Mouse (Mus musculus) liver, embryonic 14.5 days (tissue): ENCODE measurements around the gene Vwce.

ENCODE experiments used
- CTCF ChIP-seq: IDR thresholded peaks from 2 replicates; pipeline ENCODE4 v1.5.1; 2016; ENCODE audit warnings: antibody characterized with exemption, low read depth, control low read depth
- EP300 ChIP-seq: IDR thresholded peaks from 2 replicates; pipeline ENCODE4 v1.6.1; 2016; ENCODE audit warnings: antibody characterized with exemption, low read depth

DNA sequence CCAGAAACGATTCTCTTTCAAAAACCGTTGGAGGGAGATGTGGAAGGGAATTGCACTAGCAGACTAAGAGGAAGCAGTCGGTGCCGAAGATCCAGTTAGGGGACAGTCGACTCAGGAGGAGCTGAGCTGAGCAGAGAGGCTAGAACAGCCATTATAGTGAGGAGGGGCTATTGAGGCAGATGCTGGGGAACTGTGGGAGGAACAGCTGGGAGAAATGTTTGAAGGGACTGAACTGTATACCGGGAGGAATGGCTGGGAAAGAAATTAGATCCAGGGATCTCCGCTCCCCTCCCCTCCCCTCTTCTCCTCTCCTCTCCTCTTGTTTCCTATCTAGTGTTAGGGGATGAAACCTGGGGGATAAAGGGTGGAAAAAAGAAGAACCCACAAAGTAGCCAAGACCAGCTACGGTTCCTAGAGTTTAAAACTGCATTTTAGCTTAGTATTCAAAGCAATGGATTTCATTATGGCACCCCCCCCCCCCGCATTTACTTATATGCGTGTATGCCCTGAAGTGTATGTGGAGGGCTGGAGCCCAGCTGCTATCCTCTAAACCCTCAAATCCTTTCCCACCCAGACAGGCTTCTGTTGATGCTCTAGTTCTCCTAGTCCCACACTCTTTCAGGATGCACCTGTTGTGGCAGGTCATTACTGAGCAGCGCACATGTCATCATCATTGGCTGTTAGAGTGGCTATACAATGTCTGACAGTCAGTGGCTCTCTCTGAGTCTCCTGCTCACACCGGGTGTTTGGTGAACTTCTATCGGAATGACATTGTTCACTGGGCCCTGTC lies 6.8 kb downstream of the Vwce start:
- TF ChIP-seq EP300 (no peak), CTCF (no peak)
